Mouse (Mus musculus) cortical plate, adult 2 months (tissue): Measurements from ENCODE around the gene Hao1.

Experiments
- CTCF ChIP-seq: fragments of 200-500 bp; IDR thresholded peaks from 2 replicates; pipeline ENCODE4 v1.5.1; 2011; ENCODE audit warnings: mild to moderate bottlenecking, control low read depth, low read length; ENCODE audit not compliant: insufficient read depth; ENCODE audit errors: extremely low read depth
- POLR2A ChIP-seq: fragments of 200-500 bp; IDR thresholded peaks from 2 replicates; pipeline ENCODE4 v1.6.1; 2011; ENCODE audit warnings: mild to moderate bottlenecking, low read length, control low read depth; ENCODE audit not compliant: insufficient read depth; ENCODE audit errors: extremely low read depth

- TF ChIP-seq CTCF = no peak
- TF ChIP-seq POLR2A = no peak
Observed at GRCm38 (mm10) chr2:134499777-134500176, 54.4 kb downstream of the Hao1 start.
